Mouse (Mus musculus) heart, postnatal 0 days (tissue): ENCODE data around the gene Tuft1. TPM values are rescaled to one million over a fixed set of nuclear protein-coding genes. Genes with fewer than 3 reads are reported as not detected.
"Not testable (repeated sequence)": the region's sequence is repeated elsewhere in the genome, so short reads cannot be mapped to it uniquely, and the experiment has no call there.

ENCODE experiments used
- ATAC-seq: fragments of 200-750 bp; cut with Nextera tagmentation; 2 replicates; pipeline ENCODE4 v1.8.0; 2017; ENCODE audit warnings: low read depth, moderate number of reproducible peaks, moderate library complexity; ENCODE audit not compliant: insufficient read depth
- DNase-seq: peaks from one replicate; pipeline ENCODE4 v3.0.0-alpha.2; 2016; ENCODE audit warnings: low spot score
- H3K27ac ChIP-seq: fragments of 300-500 bp; sonication (generic); 2 replicates; pipeline ENCODE4 v1.5.1; 2014; ENCODE audit warnings: low read depth, mild to moderate bottlenecking
- H3K27me3 ChIP-seq: fragments of 300-500 bp; sonication (generic); 2 replicates; pipeline ENCODE4 v1.6.1; 2014; ENCODE audit warnings: low read length, mixed read lengths; ENCODE audit not compliant: control insufficient read depth, insufficient read depth
- H3K36me3 ChIP-seq: fragments of 300-500 bp; sonication (generic); replicated peaks from 2 replicates; pipeline ENCODE4 v1.6.1; 2014; ENCODE audit warnings: low read length, mixed read lengths; ENCODE audit not compliant: control insufficient read depth, insufficient read depth
- H3K4me1 ChIP-seq: fragments of 300-500 bp; sonication (generic); 2 replicates; pipeline ENCODE4 v1.6.1; 2014; ENCODE audit warnings: antibody characterized with exemption; ENCODE audit not compliant: control insufficient read depth, insufficient read depth
- H3K4me2 ChIP-seq: fragments of 300-500 bp; sonication (generic); 2 replicates; pipeline ENCODE4 v1.6.1; 2014; ENCODE audit warnings: low read depth, mild to moderate bottlenecking, low read length, moderate library complexity
- H3K4me3 ChIP-seq: fragments of 300-500 bp; sonication (generic); 2 replicates; pipeline ENCODE4 v1.5.1; 2014; ENCODE audit warnings: low read depth, low read length
- H3K9ac ChIP-seq: fragments of 300-500 bp; sonication (generic); replicated peaks from 2 replicates; pipeline ENCODE4 v1.6.1; 2014; ENCODE audit warnings: low read depth, low read length, mixed read lengths
- H3K9me3 ChIP-seq: fragments of 300-500 bp; sonication (generic); replicated peaks from 2 replicates; pipeline ENCODE4 v1.6.1; 2016; ENCODE audit warnings: low read length; ENCODE audit not compliant: control insufficient read depth
- CTCF ChIP-seq: IDR thresholded peaks from 2 replicates; pipeline ENCODE4 v1.5.1; 2016; ENCODE audit warnings: antibody characterized with exemption, control low read depth, low read depth
- EP300 ChIP-seq: IDR thresholded peaks from 2 replicates; pipeline ENCODE4 v1.6.1; 2016; ENCODE audit warnings: antibody characterized with exemption, low read depth
- WGBS: fragments of 180-500 bp; shearing (Covaris S2); extraction: QIAGEN DNeasy Blood & Tissue Kit; methylation state at CpG from one replicate; pipeline ENCODE4 v1.1.7; 2014; 5-methylcytosine and 5-hydroxymethylcytosine counted together
- polyA plus RNA-seq: library from polyadenylated mRNA; unstranded; fragments of >200 nt; fragmentation: Nextera tagmentation; extraction: Ambion mirVana; gene quantifications from 2 replicates; pipeline ENCODE4 v1.2.1, GENCODE M21; 2015
- total RNA-seq: library from RNA; depleted of rRNA; stranded (reverse); fragments of >200 nt; gene quantifications from 2 replicates; pipeline ENCODE4 v1.2.3, GENCODE M21; 2014; ENCODE audit warnings: low replicate concordance

Gene Tuft1
- total and polyA plus RNA-seq, 2 experiments from 2014 or later: 4.8 to 29.0 TPM

GRCm38 (mm10) chr3:94693329-94693825 lies 34.7 kb upstream of the Tuft1 start, which contains the start of gene Selenbp2:
Selenbp2 (plus strand) TSS chr3:94693556.
- no peak within 1 kb of the TSS for H3K27ac ChIP-seq
- 41% methylated on average over 5 of the region's 5 CpGs for WGBS
- TF ChIP-seq CTCF (no peak), EP300 (no peak)
- H3K9me3 ChIP-seq: no peaks in the 10 kb centered on the region
- H3K4me2 ChIP-seq: no peak within 1 kb of the TSS
- H3K4me3 ChIP-seq: no peak within 1 kb of the TSS
- DNase-seq (no peak), ATAC-seq (no peak)
- no peaks in the 10 kb centered on the region for H3K4me1 ChIP-seq
- no peak within 1 kb of the TSS for H3K9ac ChIP-seq
- no peaks in the 10 kb centered on the region for H3K27me3 ChIP-seq
- no peaks in the 10 kb centered on the region for H3K36me3 ChIP-seq

GRCm38 (mm10) chr3:94691694-94692093 lies 33.0 kb upstream of the Tuft1 start:
- not testable (repeated sequence) for H3K4me3 ChIP-seq, H3K36me3 ChIP-seq, H3K9ac ChIP-seq, H3K4me1 ChIP-seq, H3K27ac ChIP-seq, DNase-seq, H3K4me2 ChIP-seq, ATAC-seq, H3K27me3 ChIP-seq, H3K9me3 ChIP-seq
- 88% methylated on average over 4 of the region's 4 CpGs for WGBS

DNA sequence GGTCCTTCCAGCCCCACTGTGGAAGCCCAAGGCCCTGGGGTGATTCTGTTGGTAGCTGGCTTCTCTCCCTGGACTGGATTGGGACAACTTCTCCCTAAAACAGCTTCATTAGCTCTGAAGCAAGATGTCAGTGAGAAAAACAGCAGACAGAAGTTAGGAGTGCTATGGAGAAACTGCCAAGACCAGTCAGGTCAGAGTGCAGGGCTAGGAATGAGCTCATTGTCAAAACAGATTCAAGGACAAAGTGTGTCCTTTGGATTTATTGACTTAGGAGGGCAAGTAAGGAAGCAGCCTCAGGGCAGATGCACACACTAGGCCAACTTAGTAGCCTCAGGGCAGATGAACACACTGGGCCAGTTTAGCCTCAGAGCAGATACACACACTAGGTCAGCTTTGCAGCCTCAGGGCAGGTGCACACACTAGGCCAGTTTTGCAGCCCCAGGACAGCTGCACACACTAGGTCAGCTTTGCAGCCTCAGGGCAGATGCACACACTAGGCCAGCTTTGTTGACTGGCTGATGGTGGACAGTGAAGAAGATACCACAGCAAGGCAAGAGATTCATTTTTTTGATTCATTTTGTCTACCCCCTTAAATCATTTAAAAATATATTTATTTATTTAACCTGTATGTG lies 32.1 kb upstream of the Tuft1 start:
- Histone ChIP-seq H3K27ac (no peak overlapping the region), H3K9me3 (no peaks in the 10 kb centered on the region), H3K4me3 (no peak overlapping the region), H3K9ac (no peak overlapping the region), H3K4me1 (no peaks in the 10 kb centered on the region), H3K36me3 (no peaks in the 10 kb centered on the region), H3K4me2 (no peak overlapping the region), H3K27me3 (no peaks in the 10 kb centered on the region)
- no peak for ATAC-seq
- TF ChIP-seq CTCF (no peak), EP300 (no peak)
- DNase-seq: no peak

DNA sequence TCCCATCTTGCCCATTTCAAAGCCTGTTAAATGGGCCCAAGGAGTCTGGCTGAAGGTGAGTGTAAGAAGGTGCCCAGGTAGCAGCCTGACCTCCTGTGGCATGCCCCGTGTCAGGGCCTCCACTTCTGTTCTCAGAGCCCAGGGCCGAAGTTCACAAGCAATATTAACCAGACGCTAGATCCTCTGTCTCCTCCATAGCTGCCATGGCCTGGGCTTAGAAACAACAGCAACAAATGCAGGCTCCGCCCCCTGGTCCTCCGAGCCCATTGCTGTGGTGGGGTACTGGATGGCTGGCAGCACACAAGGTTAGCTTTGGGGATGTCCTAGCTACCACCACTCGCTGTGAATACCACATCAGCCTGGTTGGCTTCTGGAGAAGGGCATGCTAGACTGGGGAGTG lies 31.5 kb upstream of the Tuft1 start:
- H3K9ac ChIP-seq, H3K4me2 ChIP-seq, ATAC-seq, H3K4me3 ChIP-seq, H3K4me1 ChIP-seq, H3K9me3 ChIP-seq, H3K36me3 ChIP-seq, H3K27ac ChIP-seq, DNase-seq, H3K27me3 ChIP-seq: not testable (repeated sequence)
- WGBS: 57% methylated on average over 6 of the region's 6 CpGs

GRCm38 (mm10) chr3:94689195-94689594 lies 30.5 kb upstream of the Tuft1 start:
- H3K4me1 ChIP-seq, H3K4me3 ChIP-seq, DNase-seq, H3K9ac ChIP-seq, ATAC-seq, H3K4me2 ChIP-seq, H3K27me3 ChIP-seq, H3K27ac ChIP-seq, H3K9me3 ChIP-seq, H3K36me3 ChIP-seq: not testable (repeated sequence)
- WGBS: 41% methylated on average over 1 of the region's 1 CpGs

- DNase-seq, H3K27ac ChIP-seq, H3K9me3 ChIP-seq, H3K4me1 ChIP-seq, ATAC-seq, H3K9ac ChIP-seq, H3K4me3 ChIP-seq, H3K4me2 ChIP-seq, H3K27me3 ChIP-seq, H3K36me3 ChIP-seq: not testable (repeated sequence)
- 70% methylated on average over 3 of the region's 3 CpGs for WGBS
Observed at GRCm38 (mm10) chr3:94688698-94689097, 30.0 kb upstream of the Tuft1 start.

DNA sequence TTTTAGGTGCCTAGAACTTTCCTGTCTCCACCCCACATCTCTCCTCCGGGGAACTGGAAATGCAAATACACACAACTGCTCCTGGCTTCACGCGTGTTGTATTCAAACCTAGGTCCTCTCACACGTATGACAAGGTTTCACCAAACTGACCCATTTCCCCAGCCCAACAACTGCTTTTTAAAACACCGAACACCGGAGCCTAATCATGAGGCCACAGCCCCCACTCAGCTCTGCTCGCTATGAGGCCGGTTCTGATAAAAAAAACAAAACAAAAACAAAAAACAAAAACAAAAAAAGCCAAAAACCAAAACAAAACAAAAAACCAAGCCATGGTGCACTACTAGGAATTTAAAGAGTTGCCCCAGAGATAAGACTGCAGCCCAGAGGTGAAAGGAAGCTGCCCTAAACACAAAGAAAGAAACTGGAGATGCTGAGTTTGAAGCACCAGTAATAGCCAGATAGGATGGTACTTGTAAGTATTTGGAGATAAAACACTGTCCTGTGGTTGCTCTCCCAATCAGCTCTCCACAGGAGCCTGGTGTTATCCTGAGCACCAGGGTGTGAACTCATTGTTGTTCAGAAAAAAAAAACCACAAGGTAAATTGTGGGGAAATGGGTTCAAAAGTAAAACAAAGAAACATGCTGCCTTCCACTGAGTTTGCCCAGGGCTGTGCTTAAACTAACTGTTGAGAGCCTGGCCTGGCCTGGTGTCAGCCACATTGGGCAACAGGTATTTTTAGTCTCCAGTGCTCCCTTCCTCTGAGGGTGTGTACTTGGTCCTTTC lies 27.5 kb upstream of the Tuft1 start:
- H3K27ac ChIP-seq, H3K27me3 ChIP-seq, H3K9me3 ChIP-seq, H3K36me3 ChIP-seq, H3K4me1 ChIP-seq, DNase-seq, ATAC-seq, H3K9ac ChIP-seq, H3K4me2 ChIP-seq, H3K4me3 ChIP-seq: not testable (repeated sequence)
- 80% methylated on average over 8 of the region's 8 CpGs for WGBS
